Mouse (Mus musculus): ENCODE data around the gene Gabpb2.

DNA sequence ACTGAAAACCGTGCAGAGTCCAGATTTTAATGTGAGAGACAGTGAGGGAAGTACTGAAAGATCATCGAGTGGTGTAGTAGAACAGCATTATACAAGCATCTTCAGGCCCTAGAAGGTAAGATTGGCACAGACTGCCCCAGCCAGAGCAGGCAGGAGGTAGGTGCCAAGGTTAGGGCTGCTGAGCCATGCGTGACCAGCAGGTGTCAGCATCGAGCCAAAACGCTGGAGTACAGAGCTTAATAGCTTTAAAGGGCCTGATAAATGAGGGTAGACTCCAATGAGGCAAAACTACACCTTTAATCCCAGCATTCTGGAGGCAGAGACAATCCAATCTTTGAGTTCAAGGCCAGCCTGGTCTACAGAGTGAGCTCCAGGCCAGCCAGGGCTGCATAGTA lies 75.1 kb downstream of the Gabpb2 start:
- TF ChIP-seq CTCF (IDR thresholded peaks at IDR 0.05; ENCODE audit: low read depth) (peak; percentile 98), EP300 (IDR thresholded peaks at IDR 0.05; ENCODE audit: low read depth) (no peak)

All from liver, embryonic 14.5 days (tissue).